Mouse (Mus musculus): ENCODE results near the gene Milr1.
"Not testable (repeated sequence)": the region's sequence is repeated elsewhere in the genome, so short reads cannot be mapped to it uniquely, and the experiment has no call there.

Gene Milr1

DNA sequence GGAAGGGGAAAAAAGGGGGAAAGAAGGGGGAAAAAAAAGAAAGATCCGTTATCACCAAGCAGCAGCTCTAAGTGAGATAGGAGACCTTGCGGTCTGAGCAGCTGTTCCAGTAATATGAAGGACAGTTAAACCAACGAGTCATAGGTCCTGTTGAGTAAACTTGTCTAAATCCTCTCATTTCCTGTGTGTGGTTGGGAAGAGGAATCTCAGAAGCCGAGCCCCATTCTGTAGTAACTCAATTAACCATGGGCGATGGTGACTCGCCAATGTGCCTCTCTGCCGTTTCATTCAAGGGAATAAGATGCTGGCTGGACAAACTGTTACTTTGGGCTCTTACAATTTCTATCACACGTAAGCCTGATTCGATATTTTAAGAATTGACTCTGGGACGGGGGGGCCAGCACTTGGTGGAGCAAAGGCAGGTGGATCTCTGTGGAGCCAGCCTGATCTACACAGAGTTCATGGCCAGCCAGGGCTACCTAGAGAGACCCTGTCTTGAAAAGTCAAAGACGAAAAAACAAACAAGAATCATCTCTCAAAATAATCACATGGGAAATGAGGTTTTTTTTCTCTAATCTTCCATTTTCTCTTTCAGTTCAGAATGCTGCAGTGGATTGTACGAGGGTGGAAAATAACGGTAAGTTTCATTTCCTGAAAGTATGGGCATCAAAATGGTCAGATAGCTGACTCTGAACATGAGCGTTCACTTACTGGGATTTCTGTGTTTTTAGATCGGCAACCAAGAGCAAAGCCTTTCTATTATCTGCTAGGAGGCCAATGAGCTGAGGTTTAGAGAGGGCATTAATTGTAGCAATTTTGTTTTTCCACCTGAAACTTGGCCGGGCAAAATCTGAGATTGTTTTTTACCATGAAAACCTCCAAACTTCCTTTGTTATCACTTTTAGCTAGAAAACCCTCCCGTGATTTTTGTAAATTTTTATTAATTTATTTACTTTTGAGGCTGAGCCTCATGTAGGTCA lies at the start of gene Milr1:
TSS of gene Milr1 (plus strand) at position 188 of the 980 bp plus-strand sequence.
- DNase-seq = no peak

DNA sequence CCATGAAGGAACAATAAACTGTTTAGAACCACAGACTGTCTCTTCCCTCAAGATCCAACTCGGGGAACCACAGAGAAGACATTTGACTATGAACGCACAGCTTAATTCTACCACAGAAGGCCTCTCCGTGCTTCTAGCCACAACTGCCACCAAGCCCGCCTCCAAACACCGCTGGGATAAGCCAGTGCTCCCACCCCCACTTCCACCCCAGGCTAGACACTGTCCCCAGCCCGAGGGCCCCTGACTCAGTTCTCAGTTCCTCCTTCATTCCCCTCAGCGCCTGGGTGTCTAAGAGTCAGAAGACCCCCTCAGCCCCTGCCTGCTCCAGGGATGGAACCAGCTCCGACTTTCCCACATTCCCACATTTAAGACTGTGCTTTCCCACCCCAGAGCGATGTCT lies 49.4 kb upstream of the Milr1 start:
- DNase-seq = no peak

DNA sequence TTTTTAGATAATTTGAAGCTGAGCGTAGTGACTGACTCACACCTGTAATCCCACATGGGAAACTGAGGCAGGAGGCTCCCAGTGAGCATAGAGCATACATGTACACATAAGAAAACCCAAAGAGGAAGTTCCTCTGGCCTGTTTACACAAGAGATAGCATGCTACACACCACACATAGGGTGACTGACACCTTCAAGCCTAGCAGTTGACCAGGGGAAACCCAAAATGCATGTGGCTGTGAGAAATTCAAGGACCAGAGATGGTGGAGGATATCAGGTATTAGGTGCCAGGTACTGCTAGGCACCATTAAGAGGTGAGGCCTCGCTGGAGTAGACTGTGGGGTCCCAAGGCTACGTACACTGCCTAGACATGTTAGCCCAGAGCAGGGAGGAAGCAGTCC lies 48.4 kb upstream of the Milr1 start:
- DNase-seq = no peak

DNA sequence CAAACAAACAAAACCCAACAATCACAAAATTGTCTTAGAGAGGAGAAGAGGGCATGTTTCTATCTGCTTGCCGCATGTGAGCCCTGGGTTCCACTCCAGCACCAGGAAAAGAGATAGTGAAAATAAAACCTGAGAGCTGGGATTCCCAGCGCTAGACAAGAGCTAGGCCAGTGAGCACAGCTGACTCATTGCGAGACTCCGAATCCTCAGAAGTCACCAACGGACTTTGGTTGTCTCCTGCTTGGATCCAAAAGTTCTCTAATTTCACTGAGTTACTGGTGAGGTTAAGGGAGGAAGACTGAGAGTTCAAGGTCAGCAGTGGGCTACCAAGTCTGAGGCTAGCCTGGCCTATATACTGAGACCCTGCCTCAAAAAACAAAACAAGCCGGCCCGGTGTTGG lies 47.1 kb upstream of the Milr1 start:
- DNase-seq = no peak

DNA sequence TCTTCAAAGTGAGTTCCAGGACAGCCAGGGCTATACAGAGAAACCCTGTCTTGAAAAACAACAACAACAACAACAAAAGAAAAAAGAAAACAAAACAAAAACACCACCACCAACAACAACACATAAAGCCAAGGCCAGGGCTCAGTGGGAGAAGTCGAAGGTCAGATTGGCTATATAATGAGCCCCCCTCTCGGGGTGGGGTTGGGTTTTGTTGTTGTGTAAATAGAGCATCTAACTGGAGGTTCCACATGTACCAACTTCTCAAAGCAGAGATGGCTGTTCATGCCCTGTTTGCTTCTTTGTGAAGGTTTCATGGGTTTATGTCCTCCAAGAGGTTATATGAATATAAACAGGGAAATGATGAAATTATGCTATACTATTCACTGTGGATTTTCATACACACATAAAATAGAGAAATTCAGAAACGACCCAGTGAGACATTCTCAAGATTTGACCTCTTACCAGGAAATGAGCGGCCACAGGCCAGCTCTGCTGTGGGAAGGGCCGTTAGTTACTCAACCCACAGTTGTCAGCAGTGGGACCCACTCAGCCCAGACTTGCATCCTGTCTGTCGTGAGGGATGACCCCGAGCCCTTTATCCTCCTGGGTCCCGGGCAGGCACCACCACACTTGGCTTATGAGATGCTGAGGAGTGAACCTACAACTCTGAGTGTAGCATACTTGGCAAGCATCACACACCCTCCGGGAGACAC lies 46.5 kb upstream of the Milr1 start:
- DNase-seq = no peak

DNA sequence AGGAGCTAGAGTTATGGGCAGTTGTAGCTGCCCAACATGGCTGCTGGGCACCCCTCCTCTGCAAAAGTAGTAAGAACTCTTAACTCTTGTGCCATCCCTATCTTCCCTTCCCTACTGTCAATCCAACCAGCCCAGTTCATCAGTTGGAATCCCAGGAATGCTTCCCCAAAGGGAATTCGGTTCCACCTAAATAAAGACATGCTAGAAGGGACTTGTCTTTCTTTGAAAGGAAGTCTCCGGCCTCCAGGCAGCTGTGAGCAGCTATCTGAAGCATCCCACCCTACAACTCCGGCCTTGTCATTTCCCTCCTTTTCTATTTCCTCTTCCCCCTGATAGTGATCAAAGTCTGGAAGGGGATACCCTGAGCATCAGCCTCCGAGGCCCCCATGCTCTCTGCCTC lies 44.8 kb upstream of the Milr1 start:
- no peak for DNase-seq

DNA sequence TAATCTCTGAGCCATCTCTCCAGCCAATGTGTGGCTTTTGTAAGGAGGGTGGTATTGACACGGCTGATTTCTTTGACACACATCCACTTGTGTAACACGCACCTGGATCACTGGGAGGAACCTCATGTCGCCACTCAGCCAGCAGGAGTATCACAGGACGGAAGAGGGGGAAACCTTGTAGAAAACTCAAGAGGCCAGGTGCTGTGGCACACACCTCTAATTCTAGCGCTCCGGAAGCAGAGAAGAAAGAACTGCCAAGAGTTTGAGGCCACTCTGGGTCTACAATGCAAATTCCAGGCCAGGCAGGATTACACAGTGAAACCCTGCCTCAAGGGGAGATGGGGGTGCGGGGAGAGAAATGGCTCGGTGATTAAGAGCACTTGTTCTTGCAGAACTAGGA lies 43.9 kb upstream of the Milr1 start:
- no peak for DNase-seq

DNA sequence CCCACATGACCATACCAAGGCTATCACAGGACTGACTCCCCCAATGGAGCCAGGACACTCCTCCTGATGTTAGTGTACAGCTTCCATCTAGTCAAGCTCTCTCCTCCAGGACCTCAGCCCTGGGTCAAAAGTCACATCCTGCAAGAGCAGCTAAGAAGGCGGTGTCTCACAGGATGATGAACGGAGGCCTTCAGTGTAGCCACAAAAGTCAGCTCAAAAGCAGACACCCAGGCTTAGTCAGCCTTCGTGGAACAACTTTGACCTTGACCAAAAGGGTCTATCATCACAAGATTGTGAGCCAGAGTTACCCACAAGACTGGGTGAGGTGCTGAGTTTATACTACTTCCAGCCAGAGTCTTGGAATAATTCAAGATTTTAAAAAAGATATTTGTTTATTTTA lies 43.2 kb upstream of the Milr1 start:
- no peak for DNase-seq

DNA sequence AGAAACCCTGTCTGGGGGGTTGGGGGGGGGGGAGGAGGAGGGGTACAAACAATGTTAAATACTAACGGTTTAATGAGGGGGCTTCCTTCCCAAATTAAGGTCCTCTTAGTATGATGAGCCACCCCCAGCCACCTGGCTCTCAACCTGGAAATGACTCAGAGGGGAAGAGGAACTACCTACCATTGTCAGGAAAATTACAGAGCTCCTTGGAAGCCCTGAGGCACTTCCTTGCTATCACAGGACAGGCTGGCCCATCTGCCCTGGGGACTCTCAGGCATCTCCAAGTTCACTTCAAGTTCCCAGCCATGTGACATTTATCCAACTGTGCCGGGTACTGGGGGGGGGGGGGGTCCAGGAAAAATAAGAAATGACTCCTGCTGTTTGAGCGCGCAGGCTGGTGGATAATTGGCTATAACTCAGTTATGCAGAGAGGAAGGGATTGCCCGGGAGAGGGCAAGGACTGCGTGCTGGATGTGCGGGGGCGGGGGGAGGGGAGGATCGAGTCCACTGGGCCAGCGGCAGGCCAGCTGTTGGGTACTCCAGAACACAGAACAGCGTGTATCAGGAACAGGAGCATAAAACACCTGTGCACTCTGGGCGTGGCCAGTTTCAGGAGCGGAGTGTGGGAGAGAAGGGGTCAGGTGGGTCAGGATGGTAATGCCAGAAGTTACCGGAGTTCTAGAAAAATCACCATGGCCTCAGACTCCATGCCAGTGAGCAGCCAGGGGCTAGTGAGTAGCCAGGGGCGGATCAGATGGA lies 41.6 kb upstream of the Milr1 start:
- peak; percentile 32 for DNase-seq

DNA sequence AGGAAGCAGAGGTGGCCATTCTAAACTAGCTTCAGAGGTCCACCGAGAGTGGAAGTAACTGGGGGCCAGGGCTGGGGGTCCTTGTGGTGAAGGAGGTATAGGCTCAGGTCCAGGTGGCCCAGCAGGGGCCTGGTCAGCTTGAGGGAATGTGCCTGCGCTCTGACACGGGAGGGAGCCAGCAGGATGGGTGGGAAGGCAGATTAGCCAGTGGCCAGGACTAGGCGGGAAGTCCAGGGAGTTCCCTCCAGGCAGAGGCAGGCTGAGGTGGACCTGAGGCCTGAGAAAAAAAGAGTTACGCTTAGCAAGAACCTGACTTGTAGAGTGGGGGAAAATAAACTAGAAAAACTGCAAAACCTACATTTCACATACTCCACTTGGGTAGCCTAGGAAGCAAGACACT lies 40.2 kb upstream of the Milr1 start:
- DNase-seq = no peak

DNA sequence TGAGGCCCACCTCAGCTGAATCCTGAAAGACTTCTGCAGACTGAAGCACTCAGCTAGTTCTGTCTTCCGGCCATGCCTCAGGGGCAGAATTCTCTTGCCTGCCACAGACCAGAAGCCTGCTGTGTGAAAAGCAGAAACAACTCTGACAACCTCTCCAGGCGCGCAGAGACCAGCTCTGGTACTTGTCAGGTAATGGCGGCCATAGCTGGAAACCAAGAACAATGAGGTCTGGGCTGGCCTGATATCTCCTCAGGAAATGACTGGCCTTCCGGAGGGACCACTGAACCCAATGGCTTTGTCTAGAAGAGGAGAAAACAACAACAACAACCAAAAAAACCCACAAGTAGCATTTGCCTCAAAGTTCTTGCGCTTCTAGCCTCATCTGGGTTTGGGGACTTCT lies 36.0 kb upstream of the Milr1 start:
- peak; percentile 43 for DNase-seq

DNA sequence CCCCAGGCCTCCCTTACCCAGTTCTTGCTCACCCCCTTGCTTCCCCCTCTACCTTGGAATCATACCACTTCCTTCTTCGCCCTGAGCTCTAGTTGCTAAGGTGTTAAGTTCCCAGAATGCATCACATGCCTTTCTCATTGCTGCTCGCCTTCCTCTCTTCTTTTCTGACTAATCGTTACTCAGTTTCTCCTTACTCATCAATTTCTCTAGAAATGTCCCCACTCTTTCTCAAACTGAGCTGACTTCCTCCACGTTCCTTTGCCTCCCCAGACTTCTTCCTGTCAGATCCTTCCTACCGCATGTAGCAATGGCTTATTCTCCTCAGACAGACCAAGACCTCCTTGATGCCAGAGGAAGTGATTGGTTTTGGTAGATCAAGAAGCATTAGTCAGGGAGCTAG lies 34.5 kb upstream of the Milr1 start:
- DNase-seq = no peak

DNA sequence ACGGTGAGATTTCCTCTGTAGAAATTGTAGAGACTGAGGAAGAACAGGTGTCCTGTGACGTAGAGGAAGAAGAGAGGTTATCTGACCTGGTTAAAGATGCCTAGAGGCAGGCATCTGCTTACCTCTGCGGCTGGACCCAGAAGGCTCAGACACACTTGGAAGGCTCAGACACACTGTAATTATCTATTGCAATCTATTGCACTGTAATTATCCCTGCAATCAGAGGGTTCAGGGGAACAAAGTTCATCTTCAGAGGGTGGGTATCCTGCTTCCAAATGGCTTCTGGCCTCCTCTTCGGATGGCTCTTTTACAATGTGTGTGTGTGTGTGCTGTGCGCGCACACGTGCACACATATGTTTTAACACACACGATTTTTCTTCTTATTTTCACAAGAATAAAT lies 30.6 kb upstream of the Milr1 start:
- DNase-seq = no peak

DNA sequence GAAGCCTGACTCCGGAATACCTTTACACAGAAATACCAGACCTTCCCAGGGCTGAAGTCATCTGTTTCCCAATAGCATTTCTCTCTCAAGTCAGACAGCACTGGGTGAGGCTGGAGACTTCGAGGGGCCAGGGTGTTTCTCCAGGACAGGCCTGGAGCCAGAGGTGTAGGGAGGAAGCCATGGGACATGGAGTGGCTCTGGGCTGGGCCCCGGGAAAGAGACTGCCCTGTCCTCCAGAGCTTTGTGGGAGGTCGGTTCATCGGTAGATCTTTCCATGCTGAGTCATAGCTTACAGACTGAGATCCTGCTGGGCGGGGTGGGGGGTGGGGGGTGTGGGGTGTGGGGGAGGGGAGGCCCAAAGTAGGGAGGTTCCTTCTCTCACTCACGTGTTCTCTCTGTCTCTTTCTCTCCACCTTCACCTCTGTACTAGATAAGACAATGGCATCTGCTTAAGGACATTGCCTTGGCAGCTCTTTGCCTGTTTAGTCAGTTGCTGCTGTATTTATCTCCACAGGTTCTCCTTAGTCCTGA lies 28.1 kb upstream of the Milr1 start:
- peak; percentile 23 for DNase-seq

DNA sequence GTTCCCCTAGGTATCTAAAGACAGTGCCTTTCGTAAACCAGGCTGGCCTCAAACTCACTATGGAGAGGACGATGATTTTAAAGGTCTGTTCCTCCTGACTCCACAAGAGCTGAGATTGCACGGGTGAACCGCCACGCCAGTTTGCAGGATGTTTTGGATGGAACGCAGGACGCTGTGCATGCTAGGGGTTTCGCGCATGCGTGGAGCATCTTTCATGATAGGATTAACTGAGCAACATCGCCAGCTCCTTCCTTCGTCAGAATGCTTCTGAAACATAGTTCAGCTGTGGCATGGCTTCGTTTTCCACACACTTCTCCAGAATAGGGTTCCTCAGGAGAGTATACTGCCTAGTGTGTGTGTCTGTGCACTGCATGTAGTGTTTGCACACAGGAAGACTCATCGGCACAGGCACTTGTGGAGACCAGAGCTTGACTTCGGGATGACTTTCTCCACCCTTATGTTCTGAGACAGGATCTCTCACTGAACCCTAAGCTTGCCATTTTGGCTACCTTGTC lies 27.4 kb upstream of the Milr1 start:
- no peak for DNase-seq

DNA sequence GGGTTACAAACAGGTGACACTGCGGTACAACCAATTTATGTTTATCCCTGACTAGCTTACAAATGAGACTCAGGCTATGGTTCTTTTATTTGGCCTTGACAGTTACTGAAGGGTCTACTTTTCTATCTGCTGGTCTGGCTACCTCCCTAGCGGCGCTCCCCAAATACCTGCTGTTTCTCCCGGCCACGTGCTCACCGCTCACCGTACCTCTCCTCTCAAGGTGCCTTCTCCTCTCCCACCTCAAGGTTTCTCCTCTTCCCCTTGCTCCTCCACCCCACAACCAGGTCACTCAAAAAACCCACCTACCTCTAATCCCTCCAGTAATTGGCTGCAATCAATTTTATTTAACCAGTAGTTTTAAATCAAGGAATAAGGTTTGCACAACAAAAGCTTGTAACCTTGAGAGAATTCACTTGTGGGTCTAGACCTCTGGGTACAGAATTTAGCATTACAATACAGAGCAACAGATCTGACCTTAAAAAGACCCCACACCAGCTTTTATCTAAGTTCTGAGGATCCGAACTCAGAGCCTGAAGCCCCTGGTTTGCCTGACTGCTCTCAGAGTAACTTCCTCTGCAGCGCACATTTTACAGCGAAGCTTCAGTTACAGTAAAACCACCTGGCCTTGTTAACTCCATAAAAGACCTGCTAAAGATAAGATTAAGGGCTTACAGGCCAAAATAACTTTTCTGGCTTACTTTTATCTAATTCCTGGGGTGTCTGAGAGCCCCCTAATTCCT lies 26.7 kb upstream of the Milr1 start:
- DNase-seq = no peak

DNA sequence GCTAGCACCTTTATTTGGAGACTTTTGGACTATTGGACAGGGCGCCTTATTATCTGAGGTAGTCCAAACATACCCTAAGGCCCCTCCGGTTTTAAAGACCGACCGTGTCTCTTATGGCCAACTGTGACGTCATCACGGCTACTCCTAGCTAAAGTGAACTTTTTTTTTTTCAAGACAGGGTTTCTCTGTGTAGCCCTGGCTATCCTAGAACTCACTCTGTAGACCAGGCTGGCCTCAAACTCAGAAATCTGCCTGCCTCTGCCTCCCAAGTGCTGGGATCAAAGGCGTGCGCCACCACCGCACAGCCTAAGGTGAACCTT lies 26.1 kb upstream of the Milr1 start:
- not testable (repeated sequence) for DNase-seq

DNA sequence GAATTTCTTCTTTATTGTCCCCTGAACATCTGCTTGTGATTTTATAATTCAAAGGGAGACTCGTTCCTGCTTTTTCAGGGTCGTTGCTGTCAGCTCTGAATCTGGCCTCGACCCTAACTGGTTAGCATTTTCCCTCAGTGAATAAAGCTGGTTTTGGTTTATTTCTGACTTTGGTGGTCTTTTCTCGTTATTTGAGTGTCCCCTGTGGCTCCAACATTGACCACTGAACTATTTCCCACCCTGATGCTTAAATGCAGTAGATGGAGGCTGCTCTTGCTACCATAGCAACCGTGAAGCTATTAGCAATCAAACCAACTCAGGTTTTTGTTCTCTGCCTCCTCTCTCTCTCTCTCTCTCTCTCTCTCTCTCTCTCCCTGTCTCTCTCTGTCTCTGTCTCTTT lies 23.1 kb upstream of the Milr1 start:
- no peak for DNase-seq

DNA sequence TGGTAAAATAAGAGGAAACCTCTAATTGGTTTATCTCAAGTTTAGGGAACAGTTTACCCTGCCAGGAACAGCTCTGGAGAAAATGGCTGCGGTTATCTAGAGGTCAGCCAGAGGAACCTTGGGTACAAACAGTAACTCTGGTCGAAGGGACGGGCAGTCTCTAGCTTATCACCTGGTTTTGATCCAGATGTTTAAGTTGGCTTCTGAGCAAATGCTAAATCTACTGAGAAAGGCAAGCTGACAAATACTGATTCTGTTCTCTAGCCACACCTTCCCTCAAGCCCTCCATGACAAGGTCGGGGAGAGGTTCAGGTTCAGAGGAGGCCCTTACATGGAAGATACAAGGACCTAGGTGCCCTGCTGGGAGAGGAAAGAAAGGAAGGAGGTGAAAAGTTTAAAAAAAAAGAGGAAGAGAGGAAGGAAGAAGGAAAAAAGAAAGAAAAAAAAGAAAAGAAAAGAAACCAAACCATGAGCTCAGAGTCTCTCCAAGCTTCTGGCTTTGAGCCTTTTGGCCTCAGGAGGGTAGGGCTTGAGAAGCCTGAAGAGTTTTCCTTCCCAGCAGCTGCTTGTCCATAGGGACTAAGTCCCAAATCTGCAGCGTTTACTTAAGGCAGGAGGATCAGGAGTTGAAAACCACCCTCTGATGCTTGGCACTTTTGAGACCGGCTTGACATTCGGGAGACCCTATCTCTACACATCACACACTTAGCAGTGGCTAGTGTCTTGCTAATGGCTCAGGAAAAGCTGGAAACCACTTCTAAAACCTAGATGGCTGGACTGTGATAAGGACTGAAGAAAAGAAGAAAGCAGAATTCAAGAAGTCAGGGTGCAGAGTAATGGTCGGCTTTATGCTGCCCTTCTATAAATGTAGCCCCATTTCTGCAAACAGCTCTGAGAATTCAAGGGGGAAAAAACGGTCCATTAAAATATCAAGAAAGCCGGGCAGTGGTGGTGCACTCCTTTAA lies 22.3 kb upstream of the Milr1 start:
- DNase-seq = no peak

DNA sequence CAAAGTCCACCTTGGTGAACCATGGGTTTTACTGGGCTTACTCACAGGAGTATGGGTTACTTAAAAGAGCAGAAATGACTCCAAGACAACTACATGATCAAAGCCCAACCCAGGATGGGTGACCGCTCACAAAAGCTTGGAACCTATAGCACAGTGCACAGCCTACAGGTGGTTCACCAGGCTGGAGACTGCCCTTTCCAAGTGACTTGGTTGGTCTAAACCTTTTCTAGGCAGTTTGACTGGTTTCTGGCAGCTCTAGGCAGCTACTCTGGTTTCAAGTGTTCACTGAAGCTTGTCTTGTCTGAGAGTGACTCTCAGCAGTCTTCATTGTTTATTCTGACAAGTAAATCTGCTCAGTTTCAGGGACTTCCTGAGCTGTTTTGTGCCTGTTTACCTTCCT lies 21.4 kb upstream of the Milr1 start:
- no peak for DNase-seq

DNA sequence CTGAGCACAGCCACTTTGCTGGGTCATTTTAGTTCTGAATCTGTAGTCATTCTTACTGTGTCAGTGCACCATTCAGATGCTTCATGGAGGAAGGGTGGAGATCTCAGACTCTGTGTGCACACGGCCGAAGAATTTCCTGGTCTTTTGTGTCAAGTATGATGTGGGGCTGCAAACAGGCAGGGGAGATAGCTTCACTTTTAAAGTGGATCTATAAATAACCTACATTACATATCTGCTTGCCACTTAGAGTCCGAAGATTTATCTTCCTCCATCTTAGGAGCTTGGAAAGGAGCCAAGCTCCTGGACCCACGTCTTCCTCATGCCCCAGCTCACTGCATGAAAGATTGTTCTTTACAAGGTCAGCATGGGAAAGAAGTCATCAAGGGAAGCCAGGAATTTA lies 20.3 kb upstream of the Milr1 start:
- DNase-seq = peak; percentile 33
